ENCODE assay signal across 11 mouse cellular contexts in the genomic region with DNA sequence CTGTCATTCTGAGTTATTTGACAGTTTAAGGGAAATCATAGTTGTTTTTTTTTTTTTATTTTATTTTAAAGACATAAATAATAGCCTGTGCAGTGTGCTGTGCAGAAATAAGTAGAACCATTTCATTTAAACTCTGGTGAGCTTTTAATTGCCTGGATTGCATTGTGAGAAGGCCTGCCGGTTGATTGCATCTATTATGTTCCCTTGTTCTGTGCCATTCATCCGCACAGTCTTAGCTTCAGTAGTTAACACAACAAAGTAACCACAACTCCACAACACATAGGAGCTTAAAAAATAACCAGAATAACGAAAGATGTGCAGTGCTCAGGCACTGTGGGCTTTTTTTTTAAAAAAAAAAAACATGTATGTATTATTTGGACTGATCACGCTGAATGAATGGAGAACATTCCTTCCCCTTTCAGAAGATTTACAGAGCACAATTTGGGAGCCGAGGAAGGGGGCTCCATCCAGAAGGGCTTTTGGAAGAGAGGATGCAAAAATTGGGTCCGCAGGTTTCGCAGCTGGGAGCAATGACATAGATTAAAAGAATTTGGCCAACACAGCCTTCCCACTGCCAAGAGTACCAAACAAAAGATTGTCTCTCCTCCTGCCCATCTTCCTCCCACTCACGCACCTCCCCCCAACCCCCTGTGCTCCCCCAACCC.
DNase-seq lines count a peak whose midpoint lies in the region; ATAC-seq lines count a peak whose summit lies in the region.
"Had no signal": no experiment of that assay in that cellular context is flagged by ENCODE, and none has a peak within 500 bp of the region (broad histone marks: within the 10 kb centered on the region; RNA-seq: fewer than 3 reads in every experiment).

No protein-coding gene starts in this region.

- H3K27me3 ChIP-seq in heart, embryonic 15.5 days = no peaks in the 10 kb centered on the region
- peaks cover 39% of the 10 kb centered on the region for H3K27me3 ChIP-seq in embryonic facial prominence, embryonic 10.5 days (replicated peaks; ENCODE audit: low read depth, poor library complexity, severe bottlenecking)
- peaks cover 5% of the 10 kb centered on the region for H3K27me3 ChIP-seq in hindbrain, embryonic 13.5 days
- no peaks in the 10 kb centered on the region for H3K27me3 ChIP-seq in midbrain, embryonic 16.5 days (ENCODE audit: control insufficient read depth, insufficient read depth, low read depth, low read length)

- DNase-seq in heart, postnatal 4 days = no peak
- DNase-seq in embryonic facial prominence, embryonic 10.5 days (ENCODE audit: low spot score) = peak; percentile 16
- no peak for DNase-seq in frontal cortex, postnatal 25 days (ENCODE audit: low spot score in 2 of 2)
- no peak for DNase-seq in layer of hippocampus, postnatal 14 days (ENCODE audit: low spot score in 2 of 2)
- DNase-seq in urinary bladder, postnatal 36 days (ENCODE audit: low spot score in 2 of 2) = no peak
- DNase-seq: cerebellum, adult 9-11 months; kidney, postnatal 25 days had no signal

- 0 out of 2 replicates have a peak overlapping the region, but pooled peaks have one; percentile 55 for H3K4me3 ChIP-seq in heart, embryonic 15.5 days
- peak overlapping the region; percentile 57 for H3K4me3 ChIP-seq in embryonic facial prominence, embryonic 10.5 days
- peak overlapping the region; percentile 51 for H3K4me3 ChIP-seq in hindbrain, embryonic 13.5 days
- peak overlapping the region; percentile 58 for H3K4me3 ChIP-seq in midbrain, embryonic 16.5 days (ENCODE audit: low read depth, low read length)
- H3K4me3 ChIP-seq: myocyte had no signal

- peak overlapping the region; percentile 87 for H3K4me2 ChIP-seq in heart, embryonic 15.5 days
- H3K4me2 ChIP-seq in hindbrain, embryonic 13.5 days = peak overlapping the region; percentile 78
- H3K4me2 ChIP-seq in midbrain, embryonic 16.5 days (ENCODE audit: low read length) = peak overlapping the region; percentile 57

- H3K27ac ChIP-seq in heart, embryonic 15.5 days = no peak overlapping the region
- peak overlapping the region; percentile 79 for H3K27ac ChIP-seq in embryonic facial prominence, embryonic 10.5 days (replicated peaks)
- peak overlapping the region; percentile 91 for H3K27ac ChIP-seq in hindbrain, embryonic 13.5 days
- H3K27ac ChIP-seq in midbrain, embryonic 16.5 days (ENCODE audit: low read length) = peak overlapping the region; percentile 85

- no peaks in the 10 kb centered on the region for H3K36me3 ChIP-seq in heart, embryonic 15.5 days
- no peaks in the 10 kb centered on the region for H3K36me3 ChIP-seq in embryonic facial prominence, embryonic 10.5 days (replicated peaks)
- H3K36me3 ChIP-seq in hindbrain, embryonic 13.5 days = no peaks in the 10 kb centered on the region; the same call in 1 of the 2 replicates
- H3K36me3 ChIP-seq in midbrain, embryonic 16.5 days (ENCODE audit: control insufficient read depth, insufficient read depth, low read length) = peaks cover 4% of the 10 kb centered on the region; the same call in 1 of the 2 replicates

- WGBS in heart, embryonic 15.5 days = 65% methylated on average over 8 of the region's 8 CpGs
- WGBS in embryonic facial prominence, embryonic 10.5 days = 20% methylated on average over 8 of the region's 8 CpGs
- 13% methylated on average over 8 of the region's 8 CpGs for WGBS in hindbrain, embryonic 13.5 days
- WGBS in midbrain, embryonic 16.5 days = 10% methylated on average over 8 of the region's 8 CpGs

- H3K9ac ChIP-seq in heart, embryonic 15.5 days = no peak overlapping the region
- H3K9ac ChIP-seq in hindbrain, embryonic 13.5 days = peak overlapping the region; percentile 73
- H3K9ac ChIP-seq in midbrain, embryonic 16.5 days (ENCODE audit: low read depth, low read length) = peak overlapping the region; percentile 69

- no peak for ATAC-seq in heart, embryonic 15.5 days (replicated peaks; ENCODE audit: insufficient number of reproducible peaks, insufficient read depth, low FRiP score, low read depth)
- peak; percentile 47; the same call in 1 of the 2 replicates for ATAC-seq in hindbrain, embryonic 13.5 days (ENCODE audit: low FRiP score)
- no peak for ATAC-seq in midbrain, embryonic 16.5 days

- H3K4me1 ChIP-seq in heart, embryonic 15.5 days (replicated peaks) = peaks cover 21% of the 10 kb centered on the region
- H3K4me1 ChIP-seq in embryonic facial prominence, embryonic 10.5 days = peaks cover 39% of the 10 kb centered on the region
- H3K4me1 ChIP-seq in hindbrain, embryonic 13.5 days (replicated peaks) = peaks cover 60% of the 10 kb centered on the region
- H3K4me1 ChIP-seq in midbrain, embryonic 16.5 days (ENCODE audit: control insufficient read depth, insufficient read depth, low read length) = peaks cover 18% of the 10 kb centered on the region

- no peaks in the 10 kb centered on the region for H3K9me3 ChIP-seq in heart, embryonic 15.5 days (replicated peaks)
- H3K9me3 ChIP-seq in embryonic facial prominence, embryonic 10.5 days = no peaks in the 10 kb centered on the region
- H3K9me3 ChIP-seq in hindbrain, embryonic 13.5 days = no peaks in the 10 kb centered on the region
- no peaks in the 10 kb centered on the region for H3K9me3 ChIP-seq in midbrain, embryonic 16.5 days (replicated peaks; ENCODE audit: control insufficient read depth, low read length, poor library complexity, severe bottlenecking)
